Mouse (Mus musculus) T-helper 1 cell (primary cell): ENCODE results near the gene Sdk2.

Experiments
- in situ Hi-C: fragments of 300-600 bp; cut with MboI, MseI; formaldehyde crosslinking; loops from one replicate; pipeline ENCODE4 v1.15.1; 2025; ENCODE audit warnings: high pct_unique_total_duplicates

The Sdk2 gene

DNA sequence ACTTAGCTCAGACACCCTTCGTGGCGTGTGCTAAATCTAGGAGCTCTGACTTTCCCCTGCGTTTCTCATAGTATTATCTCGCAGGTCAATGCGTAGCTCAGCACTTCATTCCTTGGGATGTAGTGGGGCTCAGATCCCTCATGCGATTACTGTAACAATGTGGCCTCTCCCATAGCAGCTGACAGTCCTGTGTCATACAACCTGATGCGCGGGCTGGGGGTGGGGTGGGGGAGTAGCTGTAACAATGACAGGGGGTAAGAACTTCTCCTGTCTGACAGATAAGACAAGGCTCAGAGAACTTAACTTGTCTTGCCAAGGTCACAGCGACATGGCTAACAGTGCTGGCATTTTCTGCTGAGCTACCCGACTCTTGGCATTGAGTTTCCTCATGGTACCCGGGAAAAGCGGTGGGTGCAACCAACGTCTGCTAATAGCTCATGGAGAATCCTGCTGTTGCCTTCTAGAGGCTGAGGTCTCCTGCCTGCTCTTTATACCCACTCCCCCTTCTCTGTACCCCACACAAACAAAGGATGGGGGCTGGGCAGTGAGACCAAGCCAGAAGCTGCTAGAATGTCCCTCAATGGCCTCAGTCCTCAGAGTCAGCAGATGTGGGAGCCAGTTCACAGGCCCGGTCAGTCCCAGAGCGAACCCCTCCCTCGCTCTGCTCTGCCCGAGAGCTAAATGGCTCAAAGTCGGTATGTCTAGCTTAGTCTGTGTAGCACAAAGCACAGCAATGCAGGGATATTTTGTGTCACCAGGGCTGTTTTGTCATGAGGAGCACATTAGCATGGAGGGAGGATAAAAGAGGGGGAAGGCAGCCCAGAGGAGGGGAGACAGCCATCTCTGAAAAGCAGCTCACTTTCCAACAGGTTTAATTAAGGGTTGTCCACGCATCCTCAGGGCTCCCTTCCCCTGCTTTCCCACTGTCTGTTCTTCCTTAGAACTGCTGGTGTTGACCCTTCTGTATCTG lies 269.5 kb downstream of the Sdk2 start:
- in situ Hi-C loops = loop anchor here (5.0 kb wide), 1 partner anchor 50 kb away; no protein-coding TSS in a partner anchor

DNA sequence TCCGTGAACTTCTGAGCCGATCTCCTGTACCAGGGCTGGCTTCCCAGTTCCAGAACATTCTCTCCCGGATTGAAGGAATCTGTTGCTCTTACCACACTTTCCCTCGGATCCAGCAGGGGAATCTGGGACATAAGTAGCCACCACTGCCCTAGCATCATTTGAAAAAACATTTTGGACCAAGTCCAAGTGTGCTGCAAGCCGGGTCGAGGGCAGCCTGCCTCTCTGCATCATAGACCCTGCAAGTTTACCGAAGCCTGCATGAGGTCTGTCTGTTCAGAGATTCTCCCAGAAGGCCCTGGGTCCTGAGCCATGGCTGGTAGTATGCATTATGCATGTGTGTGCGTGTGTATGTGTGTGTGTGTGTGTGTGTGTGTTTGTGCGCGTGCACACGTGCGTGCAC lies 271.0 kb downstream of the Sdk2 start:
- in situ Hi-C loops = loop anchor here (5.0 kb wide), 1 partner anchor 49 kb away; no protein-coding TSS in a partner anchor

DNA sequence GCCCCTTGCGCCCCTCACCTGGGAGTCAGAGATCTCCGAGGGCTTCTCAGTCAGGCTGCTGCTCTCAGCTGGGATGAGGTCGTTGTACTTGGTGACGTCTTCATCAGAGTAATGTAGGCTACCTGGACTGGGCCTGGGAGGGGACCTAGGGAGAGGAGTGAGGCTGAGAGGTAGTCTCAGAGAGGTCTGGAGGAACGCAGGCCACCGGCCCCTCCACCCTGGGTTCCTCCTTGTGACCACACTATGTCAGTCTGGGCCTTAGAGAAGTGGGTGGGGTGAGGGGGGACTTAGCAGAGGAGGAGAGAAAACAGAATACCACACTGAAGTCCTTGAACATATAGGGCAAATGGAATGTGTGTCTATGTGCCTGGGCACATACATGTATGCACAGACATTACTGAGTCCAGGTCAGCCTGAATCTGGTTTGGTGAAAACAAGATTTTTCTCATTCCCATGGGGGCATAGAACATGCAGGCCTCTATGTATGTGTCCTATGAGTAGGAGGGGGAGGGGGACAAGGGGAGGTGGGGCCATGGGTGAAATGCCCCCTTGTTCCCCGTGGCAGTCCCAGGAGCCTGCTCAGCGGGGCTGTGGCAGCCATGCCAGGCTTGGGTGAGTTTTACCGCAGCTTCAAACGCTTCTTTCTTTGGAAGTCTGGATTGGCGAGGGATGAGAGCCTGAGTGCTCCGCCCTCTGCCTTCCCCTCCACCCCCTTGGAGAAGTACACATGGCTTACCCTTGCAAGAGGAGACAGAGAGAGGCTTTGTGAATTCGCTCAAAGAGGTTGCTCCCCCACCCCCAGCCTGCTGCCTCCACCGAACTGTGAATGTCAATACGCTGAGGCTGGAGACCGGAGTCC lies 275.3 kb downstream of the Sdk2 start:
- in situ Hi-C loops = no loop called here

DNA sequence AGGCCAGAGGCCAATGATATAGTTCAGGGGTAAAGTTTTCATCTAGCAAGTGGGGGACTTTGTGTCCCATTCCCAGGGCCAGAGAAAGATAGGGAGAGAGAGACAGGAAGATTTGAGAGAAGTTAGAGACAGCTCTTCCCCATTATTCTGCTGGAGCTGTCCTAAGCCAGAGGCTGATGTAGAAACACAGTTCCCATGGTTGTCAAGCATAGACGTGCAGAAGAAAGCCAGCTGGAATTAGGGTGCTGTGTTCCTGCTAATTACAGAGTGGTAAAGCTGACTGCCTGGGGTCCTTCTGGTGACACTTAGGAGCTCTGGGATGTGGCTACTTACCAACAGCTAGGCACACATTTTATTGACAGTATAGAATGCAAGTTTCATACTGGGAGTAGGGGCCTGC lies 277.7 kb downstream of the Sdk2 start:
- in situ Hi-C loops = no loop called here

DNA sequence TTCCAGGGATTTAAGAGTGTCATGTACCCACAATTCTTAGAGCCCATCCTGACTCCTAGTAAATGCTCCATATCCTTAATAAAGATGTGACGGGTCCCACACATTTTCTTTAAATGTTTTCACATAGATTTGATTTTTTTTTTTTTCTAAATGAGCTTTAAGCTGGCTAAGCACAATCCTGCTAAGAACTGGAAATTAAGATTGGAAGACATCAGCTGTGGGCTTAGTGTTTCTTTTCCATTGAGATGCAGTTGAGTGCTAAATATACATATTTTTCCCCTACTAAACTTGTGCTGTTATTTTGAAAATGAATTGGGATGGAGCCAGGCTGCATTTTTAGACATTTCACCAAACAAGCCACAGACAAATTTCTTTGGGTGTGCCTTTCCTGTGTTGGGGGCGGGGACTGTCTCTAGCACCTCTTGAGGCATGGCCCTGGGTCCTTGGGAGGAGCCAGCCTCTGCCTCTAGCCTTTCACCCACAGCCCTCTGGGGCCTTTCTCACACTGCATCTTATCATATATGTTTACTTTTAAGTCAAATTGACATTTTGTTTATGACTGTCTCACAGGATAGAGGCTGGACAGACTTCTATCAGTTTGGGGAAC lies 278.6 kb downstream of the Sdk2 start:
- in situ Hi-C loops = no loop called here

DNA sequence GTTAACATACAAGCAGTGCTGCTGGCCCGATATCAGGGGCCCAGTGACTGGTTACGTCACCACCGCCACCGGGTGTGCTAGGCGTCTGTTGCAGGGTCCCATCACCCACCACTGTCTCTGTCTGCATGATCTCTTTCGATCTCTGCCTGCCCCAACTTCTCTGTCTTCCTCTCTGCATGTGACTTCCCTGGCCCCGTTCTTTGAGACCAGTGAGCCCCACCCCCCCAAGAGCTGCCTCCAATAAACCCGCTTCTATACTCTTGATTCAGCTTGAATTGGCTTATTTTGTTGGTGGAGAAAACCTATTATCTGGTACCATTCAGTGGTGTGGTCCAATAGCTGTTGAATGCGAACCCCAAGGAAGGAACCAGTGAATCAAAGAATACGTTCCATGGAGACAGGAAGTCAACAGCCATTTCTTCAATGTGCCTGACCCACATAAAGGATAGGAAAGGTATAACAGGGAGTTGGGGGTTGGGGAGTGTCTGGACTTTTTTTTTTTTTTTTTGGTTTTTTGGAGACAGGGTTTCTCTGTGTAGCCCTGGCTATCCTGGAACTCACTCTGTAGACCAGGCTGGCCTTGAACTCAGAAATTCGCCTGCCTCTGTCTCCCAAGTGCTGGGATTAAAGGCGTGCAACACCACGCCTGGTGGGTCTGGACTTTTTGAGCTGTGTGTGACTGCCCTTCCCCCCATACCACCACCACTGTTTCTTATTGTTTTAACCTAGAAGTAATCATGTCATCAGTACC lies 279.2 kb downstream of the Sdk2 start:
- in situ Hi-C loops = no loop called here

DNA sequence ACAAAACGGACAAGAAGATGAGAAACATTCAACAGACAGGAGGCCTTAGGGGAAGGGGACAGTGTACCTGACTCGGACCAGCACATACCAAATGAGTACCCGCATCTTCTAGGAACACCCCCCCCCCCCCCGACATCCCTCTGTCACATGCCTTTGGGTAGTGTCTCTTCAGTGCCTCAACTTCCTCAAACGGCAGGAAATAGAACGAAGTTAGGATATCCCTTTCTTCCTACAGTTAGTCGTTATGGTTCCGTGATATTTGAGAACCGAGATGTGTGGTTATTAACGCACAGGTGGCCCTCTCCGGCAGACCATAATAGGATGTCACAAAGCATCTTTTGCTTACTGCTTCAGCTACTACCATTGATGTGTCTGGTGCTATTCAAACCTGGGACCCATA lies 279.8 kb downstream of the Sdk2 start:
- in situ Hi-C loops = no loop called here

DNA sequence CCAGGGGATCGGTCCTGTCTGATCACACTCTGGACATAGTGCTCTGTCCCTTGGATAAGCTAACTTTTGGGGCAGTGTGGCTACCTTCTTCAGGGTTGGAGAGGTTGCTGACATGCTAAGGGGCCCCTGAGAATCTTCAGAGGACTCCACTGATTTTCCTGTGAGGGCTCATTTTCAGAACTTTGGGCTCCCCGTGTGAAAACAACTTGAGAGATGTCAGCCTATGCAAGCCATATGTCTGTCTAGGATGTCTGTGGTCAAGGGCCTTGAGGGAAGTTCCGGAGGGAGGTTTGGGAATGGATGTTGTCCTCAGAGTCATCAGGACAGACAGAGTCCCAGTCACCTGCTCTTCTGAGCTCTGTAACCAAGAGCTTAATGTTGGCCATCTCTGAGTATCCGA lies 280.5 kb downstream of the Sdk2 start:
- in situ Hi-C loops = no loop called here

DNA sequence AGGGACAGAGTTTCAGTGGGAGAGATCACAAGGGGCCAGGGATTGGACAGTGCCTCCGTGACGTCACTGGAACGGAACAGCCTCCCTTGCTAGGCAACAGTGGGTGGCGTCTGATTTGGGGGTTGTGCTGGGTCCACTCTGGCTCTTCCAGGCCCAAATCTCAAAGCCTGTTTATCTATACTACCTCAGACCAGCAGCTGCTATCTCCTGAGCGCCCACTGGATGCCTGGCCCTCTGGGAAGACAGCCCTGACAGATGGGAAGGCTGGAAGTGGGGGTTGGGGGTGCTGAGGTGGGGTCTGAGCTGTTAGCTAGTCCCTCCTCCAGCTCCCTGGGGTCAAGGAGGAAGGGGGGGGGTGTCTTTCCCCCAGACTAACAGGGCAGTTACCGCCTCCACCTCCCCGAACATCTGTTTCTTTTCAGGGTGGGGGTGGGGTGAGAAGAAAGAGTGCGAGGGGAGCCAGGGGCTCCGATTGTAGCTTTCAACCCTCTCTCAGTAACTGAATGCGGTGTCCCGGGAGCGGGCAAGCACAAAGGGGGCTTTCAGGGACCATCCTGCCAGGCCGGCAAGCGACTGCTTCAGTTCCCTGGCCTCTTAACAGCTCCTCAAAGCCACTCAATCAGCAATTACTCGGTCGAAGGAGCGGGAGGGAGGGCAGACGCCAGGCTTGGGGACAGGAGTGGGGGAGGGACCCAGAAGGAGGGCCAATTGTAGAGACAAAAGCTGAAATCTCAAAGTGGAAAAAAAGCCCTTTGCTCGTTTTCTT lies 281.3 kb downstream of the Sdk2 start:
- in situ Hi-C loops = no loop called here

DNA sequence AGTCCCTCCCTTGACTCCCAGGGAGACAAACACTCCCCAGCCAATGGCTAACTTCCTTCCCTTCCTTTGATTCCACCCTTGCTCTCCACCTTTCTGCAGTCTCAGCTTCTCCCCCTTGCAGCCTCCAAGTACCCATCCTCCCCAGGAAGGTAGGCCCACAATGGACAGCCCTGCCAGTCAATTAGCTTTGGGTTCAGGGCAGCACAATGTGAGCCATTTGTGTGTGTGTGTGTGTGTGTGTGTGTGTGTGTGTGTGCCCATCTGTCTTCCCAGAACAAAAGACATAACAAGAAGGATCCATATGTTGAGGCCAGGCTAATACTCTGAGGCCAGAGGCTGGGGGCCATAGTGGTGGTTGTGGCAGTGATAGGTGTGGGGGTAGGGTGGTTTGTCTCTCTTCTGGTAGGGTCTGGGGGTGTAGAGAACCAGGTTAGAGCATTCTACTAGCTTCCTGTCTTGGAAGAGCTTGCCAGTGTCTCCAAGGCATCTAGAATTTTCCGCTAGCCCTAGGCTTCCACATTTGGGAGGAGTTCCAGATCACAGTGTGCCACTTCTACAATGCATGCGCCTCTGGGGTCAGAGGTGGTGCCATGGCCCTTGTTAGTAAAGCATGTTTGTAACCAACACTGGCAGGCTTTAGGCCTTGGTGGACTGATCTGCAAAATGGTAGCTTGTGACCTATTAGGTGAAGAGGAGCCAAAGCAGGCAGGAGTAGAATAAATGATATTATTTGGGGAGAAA lies 282.0 kb downstream of the Sdk2 start:
- in situ Hi-C loops = no loop called here

DNA sequence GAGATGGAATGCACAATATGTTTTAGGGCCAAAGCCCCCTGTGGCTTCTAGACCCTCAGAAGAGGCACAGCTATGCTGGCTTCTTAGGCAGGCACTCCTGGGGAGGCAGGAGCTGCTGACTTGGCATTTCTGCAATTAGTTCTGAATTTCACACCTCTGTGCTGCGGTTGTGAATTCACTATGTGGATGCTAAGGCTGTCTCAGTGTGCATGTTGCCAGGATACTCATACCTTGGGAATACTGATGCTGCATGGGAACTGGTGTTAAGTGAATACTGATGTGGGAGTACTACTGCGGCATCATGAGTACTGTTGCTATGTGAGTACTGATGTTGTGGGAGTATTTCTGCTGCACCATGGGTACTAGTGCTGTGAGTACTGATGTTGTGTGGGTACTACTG lies 284.4 kb downstream of the Sdk2 start:
- in situ Hi-C loops = no loop called here

DNA sequence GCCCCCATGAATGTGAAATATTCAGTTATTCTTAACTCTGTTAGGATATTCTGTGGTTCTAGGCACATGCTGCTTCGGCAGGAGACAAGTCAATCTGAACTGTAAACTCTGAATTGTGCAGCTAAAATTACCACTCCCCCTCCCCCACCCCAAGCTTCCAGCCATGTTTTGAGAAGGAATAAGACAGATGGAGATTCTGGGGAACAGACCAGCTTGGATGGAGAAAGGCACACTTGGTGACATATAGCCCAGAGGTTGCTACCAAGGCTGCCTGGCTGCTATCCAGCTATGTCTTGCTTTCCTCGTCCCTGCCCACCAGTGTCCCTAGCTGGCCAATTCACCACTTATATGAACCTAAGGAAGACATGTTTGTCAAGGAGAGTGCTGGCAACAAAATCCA lies 284.8 kb downstream of the Sdk2 start:
- in situ Hi-C loops = no loop called here

DNA sequence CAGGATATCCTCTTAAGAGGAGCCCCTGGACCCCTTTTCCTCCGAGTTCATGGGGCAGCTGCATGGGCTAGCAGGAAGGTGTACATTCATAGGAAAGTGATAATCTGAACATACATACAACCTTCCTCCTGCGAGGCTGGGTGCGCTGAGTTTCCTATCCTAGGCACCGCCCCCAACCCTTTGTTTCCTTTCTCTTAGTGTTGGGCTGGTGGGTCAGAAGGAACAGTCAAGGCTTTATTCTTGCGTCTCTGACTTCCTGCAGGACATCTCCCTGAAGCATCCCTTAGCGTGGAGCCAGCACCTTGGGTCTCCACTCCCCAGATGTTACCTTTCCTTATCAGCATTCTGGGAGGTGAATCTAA lies 287.2 kb downstream of the Sdk2 start:
- in situ Hi-C loops = no loop called here

DNA sequence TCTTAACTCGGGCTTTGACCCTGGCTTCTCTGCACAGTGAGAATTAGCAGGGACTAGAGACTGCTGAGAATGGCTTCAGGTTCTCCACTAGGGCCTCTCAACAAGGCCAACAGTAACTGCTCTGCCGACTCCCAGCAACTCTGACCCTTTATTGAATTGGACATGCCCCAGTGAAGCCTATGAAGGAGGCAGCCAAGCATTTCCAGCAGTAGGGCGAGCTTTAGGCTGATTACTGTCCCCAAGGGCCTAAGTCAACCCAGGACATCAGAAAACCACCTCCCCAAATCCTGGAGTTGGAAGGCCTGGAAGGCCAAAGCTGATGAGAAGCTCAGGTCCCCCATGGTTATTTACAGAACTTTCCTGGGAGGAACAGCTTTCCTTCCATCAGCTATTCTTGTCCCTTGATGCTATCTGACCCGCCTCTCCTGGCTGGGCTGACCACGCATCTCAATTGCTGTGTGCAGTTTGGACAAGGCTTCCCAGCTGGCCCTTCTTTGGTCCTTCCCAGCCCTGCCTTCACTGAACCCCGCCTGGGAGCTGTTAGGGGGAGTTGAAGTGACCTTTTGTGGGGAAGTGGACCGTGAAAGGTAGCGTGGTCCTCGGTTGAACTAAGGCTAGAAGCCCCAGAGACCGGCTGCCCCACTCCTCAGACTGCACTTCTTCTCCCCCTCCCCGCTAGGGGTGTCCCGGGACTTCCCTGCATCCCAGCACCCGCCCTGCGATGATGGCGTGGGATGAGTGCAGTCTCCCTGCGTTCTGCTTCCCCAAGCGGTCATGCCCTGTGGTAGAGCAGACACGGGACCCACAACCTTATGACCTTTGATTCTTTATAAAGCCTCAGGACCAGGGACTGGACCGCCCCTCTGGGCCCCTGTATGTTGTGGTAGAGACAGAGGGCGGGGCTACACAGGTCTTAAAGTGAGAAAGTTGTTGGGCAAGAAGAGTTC lies 287.8 kb downstream of the Sdk2 start:
- in situ Hi-C loops = no loop called here

DNA sequence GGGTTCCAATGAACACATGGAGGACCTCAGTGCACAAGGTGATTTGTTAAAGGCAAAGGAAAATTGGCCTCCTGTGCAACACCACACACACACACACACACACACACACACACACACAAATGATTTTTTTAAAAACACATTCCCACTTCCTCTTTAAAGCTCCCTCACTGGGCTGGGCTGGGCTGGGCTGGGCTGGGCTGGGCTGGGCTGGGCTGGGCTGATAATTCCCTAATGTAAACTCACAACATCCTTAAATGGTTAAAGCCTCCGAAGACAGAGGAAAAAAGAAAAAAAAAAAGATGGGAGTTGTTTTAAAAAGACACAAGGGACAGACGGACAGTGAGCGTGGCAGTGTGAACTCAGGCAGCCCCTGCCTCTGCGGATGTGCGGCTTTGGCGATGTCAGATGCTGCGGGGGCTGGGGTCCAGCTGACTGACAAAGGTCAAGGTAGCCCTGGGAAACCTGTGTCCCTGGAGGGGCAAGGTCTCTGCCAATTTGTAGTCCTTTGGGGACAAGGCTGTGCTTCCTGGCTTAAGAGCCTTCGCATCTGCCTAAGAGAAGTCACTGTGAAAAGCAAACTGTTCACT lies 288.9 kb downstream of the Sdk2 start:
- in situ Hi-C loops = no loop called here

DNA sequence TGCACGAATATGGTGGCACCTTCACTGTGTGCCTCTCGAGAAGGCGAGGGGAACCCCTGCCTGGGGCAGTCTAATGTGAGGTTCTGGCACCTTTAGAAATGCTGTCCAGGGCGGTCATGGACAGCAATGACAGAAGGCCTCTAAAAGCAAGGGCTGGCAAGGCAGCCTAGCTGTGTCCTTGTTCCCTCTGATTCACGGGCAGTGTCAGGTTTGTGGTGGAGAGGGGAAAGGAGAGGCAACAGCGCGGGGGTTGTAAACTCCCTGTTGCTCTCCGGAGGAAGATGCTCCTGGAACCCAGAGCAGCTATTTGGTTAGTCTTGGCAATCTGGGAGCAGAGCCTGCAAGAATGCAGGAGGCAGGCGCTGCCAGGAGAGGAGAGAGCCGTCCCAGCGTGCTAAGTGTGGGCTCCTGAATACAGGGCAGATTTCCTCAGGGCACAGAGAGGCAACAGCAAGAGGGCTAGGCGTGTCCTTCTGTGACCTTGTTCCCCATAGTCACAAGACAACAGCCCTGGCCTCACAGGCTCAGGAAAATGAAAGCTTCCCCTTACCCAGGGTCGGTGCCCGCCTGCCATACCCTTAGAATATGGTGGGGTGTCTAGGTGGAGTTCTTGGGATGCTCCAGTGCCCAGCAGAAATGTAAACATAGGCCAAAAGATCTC lies 289.9 kb downstream of the Sdk2 start:
- in situ Hi-C loops = no loop called here

DNA sequence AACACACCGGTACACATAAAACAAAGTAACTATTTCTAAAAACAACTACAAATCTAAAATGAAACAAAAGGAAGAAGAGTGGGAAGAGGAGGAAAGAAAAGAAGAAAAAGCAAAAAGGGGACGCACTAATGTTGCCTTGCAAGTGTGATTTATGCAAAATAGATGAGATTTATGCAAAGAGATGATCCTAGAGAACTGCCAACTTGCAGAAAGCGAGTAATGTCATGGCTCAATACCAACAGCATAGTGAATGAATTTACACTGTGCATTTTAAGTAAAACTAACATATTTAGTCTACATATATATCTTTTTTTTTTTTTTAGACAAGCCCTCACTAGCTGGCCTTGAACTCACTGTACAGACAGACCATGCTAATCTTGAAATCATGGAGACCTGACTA lies 292.1 kb downstream of the Sdk2 start:
- in situ Hi-C loops = no loop called here

DNA sequence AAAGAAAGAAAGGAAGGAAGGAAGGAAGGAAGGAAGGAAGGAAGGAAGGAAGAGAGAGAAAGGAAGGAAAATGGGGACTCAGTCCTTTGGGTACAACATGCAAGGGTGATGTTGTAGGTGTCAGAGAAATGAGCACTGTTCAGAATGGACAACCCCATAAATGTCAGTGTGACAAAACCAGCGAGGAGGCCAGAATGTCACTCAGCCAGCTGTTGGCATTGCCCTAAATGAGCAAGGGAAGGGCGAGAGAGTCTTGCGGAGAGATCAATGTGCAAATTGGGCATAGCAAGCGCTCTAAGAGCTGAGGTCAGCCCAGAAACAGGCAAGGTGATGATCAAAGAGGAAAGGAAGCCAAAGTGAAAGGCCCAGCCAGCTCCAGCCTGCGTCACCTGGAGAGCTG lies 293.7 kb downstream of the Sdk2 start:
- in situ Hi-C loops = no loop called here
